Mouse (Mus musculus) myocyte (in vitro differentiated cells): ENCODE results near the gene Tmem143.

Experiments
- CEBPB ChIP-seq: IDR thresholded peaks from 2 replicates; pipeline ENCODE4 v1.6.1; 2011; ENCODE audit warnings: mild to moderate bottlenecking, moderate library complexity; ENCODE audit not compliant: poor library complexity, insufficient read depth, severe bottlenecking
- E2F4 ChIP-seq: IDR thresholded peaks from one replicate; pipeline ENCODE4 v1.6.1; 2011; ENCODE audit warnings: mild to moderate bottlenecking, control low read depth, moderate library complexity; ENCODE audit not compliant: insufficient read depth
- MAX ChIP-seq: IDR thresholded peaks from one replicate; pipeline ENCODE4 v1.6.1; 2011; ENCODE audit warnings: low read depth, mild to moderate bottlenecking, control low read depth
- MYOD1 ChIP-seq, 3 experiments: IDR thresholded peaks; one replicate each; pipeline ENCODE4 v1.6.1; 2011; ENCODE audit warnings: control low read depth in 2 of 3, low read depth in 2 of 3, mild to moderate bottlenecking in 2 of 3, moderate library complexity in 1 of 3; ENCODE audit not compliant: insufficient read length in 2 of 3, control insufficient read depth in 1 of 3
- POLR2A ChIP-seq: IDR thresholded peaks from one replicate; pipeline ENCODE4 v1.6.1; 2011; ENCODE audit warnings: low read depth, mild to moderate bottlenecking, control low read depth, moderate library complexity; ENCODE audit not compliant: insufficient read length
- POLR2AphosphoS2 ChIP-seq: IDR thresholded peaks from one replicate; pipeline ENCODE4 v1.6.1; 2011; ENCODE audit warnings: low read depth, control low read depth; ENCODE audit not compliant: insufficient read length
- REST ChIP-seq: IDR thresholded peaks from one replicate; pipeline ENCODE4 v1.6.1; 2011; ENCODE audit warnings: mild to moderate bottlenecking, control low read depth, moderate library complexity; ENCODE audit not compliant: insufficient read depth, insufficient read length
- SRF ChIP-seq: IDR thresholded peaks from one replicate; pipeline ENCODE4 v1.6.1; 2011; ENCODE audit warnings: low read depth; ENCODE audit not compliant: control insufficient read depth, insufficient read length

GRCm38 (mm10) chr7:45901562-45901961 is 4.8 kb downstream of the Tmem143 start:
- no peak for TF ChIP-seq E2F4
- TF ChIP-seq POLR2A, result no peak
- TF ChIP-seq REST, result no peak
- no peak for TF ChIP-seq CEBPB
- no peak for TF ChIP-seq MAX
- no peak for TF ChIP-seq SRF
- no peak for TF ChIP-seq MYOD1 (IDR thresholded peaks at IDR 0.05; ENCODE audit: control insufficient read depth in 1 of 3, insufficient read length in 2 of 3, low read depth in 2 of 3)
- TF ChIP-seq POLR2AphosphoS2, result no peak
